Mouse (Mus musculus) heart, embryonic 15.5 days (tissue): ENCODE measurements at regions not wholly inside any gene's neighbourhood (a gene's known extent, or its start where the extent isn't known, plus 50 kb on each side); places are given as distances from the start of the nearest gene placed in this dataset.

Experiments
- ATAC-seq: fragments of 200-750 bp; cut with Nextera tagmentation; replicated peaks from 2 replicates; pipeline ENCODE4 v1.8.0; 2017; ENCODE audit warnings: low read depth, moderate TSS enrichment; ENCODE audit not compliant: insufficient number of reproducible peaks, insufficient read depth, low FRiP score
- H3K27ac ChIP-seq: fragments of 300-500 bp; sonication (generic); 2 replicates; pipeline ENCODE4 v1.5.1; 2015; ENCODE audit warnings: mild to moderate bottlenecking, inconsistent platforms
- H3K27me3 ChIP-seq: fragments of 300-500 bp; sonication (generic); 2 replicates; pipeline ENCODE4 v1.6.1; 2015; ENCODE audit warnings: inconsistent platforms
- H3K36me3 ChIP-seq: fragments of 300-500 bp; sonication (generic); 2 replicates; pipeline ENCODE4 v1.6.1; 2015; ENCODE audit warnings: mild to moderate bottlenecking, inconsistent platforms
- H3K4me1 ChIP-seq: fragments of 300-500 bp; sonication (generic); replicated peaks from 2 replicates; pipeline ENCODE4 v1.6.1; 2015; ENCODE audit warnings: inconsistent platforms
- H3K4me2 ChIP-seq: fragments of 300-500 bp; sonication (generic); 2 replicates; pipeline ENCODE4 v1.6.1; 2015; ENCODE audit warnings: inconsistent platforms, mild to moderate bottlenecking, moderate library complexity
- H3K4me3 ChIP-seq: fragments of 300-500 bp; sonication (generic); 2 replicates; pipeline ENCODE4 v1.5.1; 2015; ENCODE audit warnings: mild to moderate bottlenecking, inconsistent platforms
- H3K9ac ChIP-seq: fragments of 300-500 bp; sonication (generic); 2 replicates; pipeline ENCODE4 v1.6.1; 2015; ENCODE audit warnings: mild to moderate bottlenecking, inconsistent platforms
- H3K9me3 ChIP-seq: fragments of 300-500 bp; sonication (generic); replicated peaks from 2 replicates; pipeline ENCODE4 v1.6.1; 2016; ENCODE audit warnings: inconsistent platforms
- WGBS: fragments of 180-500 bp; shearing (Covaris S2); methylation state at CpG from one replicate; pipeline ENCODE4 v1.1.7; 2015; ENCODE audit warnings: mixed read lengths; 5-methylcytosine and 5-hydroxymethylcytosine counted together

- 56% methylated on average over 4 of the region's 4 CpGs for WGBS
- no peaks in the 10 kb centered on the region for H3K27me3 ChIP-seq
- 0 out of 2 replicates have a peak, but pooled peaks cover 3% of the 10 kb centered on the region for H3K4me1 ChIP-seq
- H3K9me3 ChIP-seq = no peaks in the 10 kb centered on the region
- no peak overlapping the region for H3K9ac ChIP-seq
- no peak overlapping the region for H3K4me2 ChIP-seq
- no peak overlapping the region for H3K27ac ChIP-seq
- no peak for ATAC-seq
- no peak overlapping the region for H3K4me3 ChIP-seq
- H3K36me3 ChIP-seq = no peaks in the 10 kb centered on the region
Measured at GRCm38 (mm10) chr7:95914406-95915080, 256.5 kb upstream of the Tenm4 start.

DNA sequence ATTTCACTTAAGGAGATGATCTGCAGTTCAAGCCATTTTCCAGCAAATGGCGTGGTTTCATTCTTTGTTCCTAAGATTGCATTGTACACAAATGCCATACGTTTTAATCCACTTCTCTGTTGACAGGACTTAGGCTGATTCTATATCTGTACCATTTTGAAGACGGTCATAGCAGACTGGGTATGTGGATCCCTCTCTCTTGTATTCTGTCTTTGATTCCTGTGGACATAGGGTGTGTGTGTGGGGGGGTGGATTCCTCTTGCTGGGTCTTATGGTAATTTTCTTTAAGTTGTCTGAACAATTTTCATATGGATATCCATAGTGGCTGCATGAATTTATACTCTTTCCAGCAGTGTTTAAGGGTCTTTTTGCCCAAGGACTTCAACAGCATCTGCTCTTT, 251.1 kb upstream of the Tenm4 start:
- no peak overlapping the region for H3K9ac ChIP-seq
- H3K4me2 ChIP-seq = no peak overlapping the region
- no peaks in the 10 kb centered on the region for H3K4me1 ChIP-seq
- ATAC-seq = no peak
- H3K27ac ChIP-seq = no peak overlapping the region
- WGBS = 62% methylated on average over 3 of the region's 3 CpGs
- no peaks in the 10 kb centered on the region for H3K27me3 ChIP-seq
- no peak overlapping the region for H3K4me3 ChIP-seq
- H3K36me3 ChIP-seq = no peaks in the 10 kb centered on the region
- H3K9me3 ChIP-seq = no peaks in the 10 kb centered on the region

DNA sequence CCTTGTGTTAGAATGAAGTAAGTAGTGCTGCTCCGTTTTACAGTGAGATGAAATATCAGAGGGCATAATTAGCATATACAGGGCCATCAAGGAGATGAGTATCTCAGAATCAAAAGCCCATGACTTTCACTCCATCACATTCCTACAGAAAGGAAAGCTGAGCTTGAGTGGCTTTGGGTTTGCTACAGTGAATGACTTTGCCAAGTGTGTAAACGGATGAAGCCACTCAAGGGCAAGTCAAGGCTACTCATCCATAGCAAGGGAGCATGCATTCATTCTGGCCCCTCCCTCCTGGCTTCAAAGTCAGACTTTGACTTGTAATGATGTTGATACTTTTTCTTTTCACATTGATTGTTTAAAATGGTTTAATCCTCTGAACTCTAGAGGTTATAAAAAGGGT, 246.2 kb upstream of the Tenm4 start:
- no peak for ATAC-seq
- no peak overlapping the region for H3K27ac ChIP-seq
- H3K4me3 ChIP-seq = no peak overlapping the region
- WGBS = 67% methylated on average over 2 of the region's 2 CpGs
- H3K9ac ChIP-seq = no peak overlapping the region
- H3K9me3 ChIP-seq = no peaks in the 10 kb centered on the region
- no peaks in the 10 kb centered on the region for H3K27me3 ChIP-seq
- no peaks in the 10 kb centered on the region for H3K36me3 ChIP-seq
- no peak overlapping the region for H3K4me2 ChIP-seq
- no peaks in the 10 kb centered on the region for H3K4me1 ChIP-seq

GRCm38 (mm10) chr7:95926119-95927039, 244.7 kb upstream of the Tenm4 start:
- no peaks in the 10 kb centered on the region for H3K36me3 ChIP-seq
- no peaks in the 10 kb centered on the region for H3K27me3 ChIP-seq
- H3K4me3 ChIP-seq = no peak overlapping the region
- H3K4me1 ChIP-seq = no peaks in the 10 kb centered on the region
- H3K27ac ChIP-seq = no peak overlapping the region
- ATAC-seq = no peak
- H3K9ac ChIP-seq = no peak overlapping the region
- no peak overlapping the region for H3K4me2 ChIP-seq
- WGBS = 59% methylated on average over 6 of the region's 6 CpGs
- no peaks in the 10 kb centered on the region for H3K9me3 ChIP-seq

DNA sequence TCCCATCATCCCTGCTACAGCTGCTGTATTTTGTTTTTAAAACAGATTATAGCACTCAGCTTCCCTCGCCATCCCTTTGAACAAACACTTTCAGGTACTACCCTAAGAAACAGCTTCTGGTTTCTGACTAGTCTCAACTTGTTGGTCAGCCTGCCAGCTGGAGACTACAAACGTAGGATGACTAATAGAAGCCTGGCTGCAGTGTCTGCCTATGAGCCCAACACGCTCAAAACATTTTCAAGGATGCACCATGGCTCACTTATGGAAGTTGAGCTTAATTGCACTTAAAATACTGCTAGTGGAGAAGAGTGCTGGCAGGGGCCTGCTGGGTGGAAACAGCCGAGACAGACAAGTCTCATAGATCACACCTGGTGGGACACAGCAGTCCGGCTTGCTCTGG, 234.4 kb upstream of the Tenm4 start:
- no peak overlapping the region for H3K9ac ChIP-seq
- 71% methylated on average over 5 of the region's 5 CpGs for WGBS
- H3K27me3 ChIP-seq = no peaks in the 10 kb centered on the region
- H3K9me3 ChIP-seq = no peaks in the 10 kb centered on the region
- H3K4me1 ChIP-seq = no peaks in the 10 kb centered on the region
- H3K36me3 ChIP-seq = no peaks in the 10 kb centered on the region
- no peak overlapping the region for H3K4me2 ChIP-seq
- H3K4me3 ChIP-seq = no peak overlapping the region
- ATAC-seq = no peak
- no peak overlapping the region for H3K27ac ChIP-seq

GRCm38 (mm10) chr7:95943420-95943819, 227.6 kb upstream of the Tenm4 start:
- Histone ChIP-seq H3K4me1 (no peaks in the 10 kb centered on the region), H3K36me3 (no peaks in the 10 kb centered on the region), H3K9ac (no peak overlapping the region), H3K9me3 (no peaks in the 10 kb centered on the region), H3K4me3 (no peak overlapping the region), H3K27ac (no peak overlapping the region), H3K4me2 (no peak overlapping the region), H3K27me3 (no peaks in the 10 kb centered on the region)
- no peak for ATAC-seq
- WGBS = 83% methylated on average over 6 of the region's 6 CpGs

- H3K27me3 ChIP-seq = no peaks in the 10 kb centered on the region
- no peak overlapping the region for H3K9ac ChIP-seq
- WGBS = 73% methylated on average over 2 of the region's 2 CpGs
- no peak overlapping the region for H3K27ac ChIP-seq
- no peaks in the 10 kb centered on the region for H3K4me1 ChIP-seq
- no peak overlapping the region for H3K4me3 ChIP-seq
- H3K36me3 ChIP-seq = no peaks in the 10 kb centered on the region
- no peak for ATAC-seq
- H3K4me2 ChIP-seq = no peak overlapping the region
- no peaks in the 10 kb centered on the region for H3K9me3 ChIP-seq
Measured at GRCm38 (mm10) chr7:95952395-95952794, 218.7 kb upstream of the Tenm4 start.

GRCm38 (mm10) chr7:95954511-95954910, 216.5 kb upstream of the Tenm4 start:
- Histone ChIP-seq H3K9me3 (no peaks in the 10 kb centered on the region), H3K4me3 (no peak overlapping the region), H3K4me2 (no peak overlapping the region), H3K27me3 (no peaks in the 10 kb centered on the region), H3K9ac (no peak overlapping the region), H3K4me1 (no peaks in the 10 kb centered on the region), H3K27ac (no peak overlapping the region), H3K36me3 (no peaks in the 10 kb centered on the region)
- no peak for ATAC-seq
- WGBS = 77% methylated on average over 2 of the region's 2 CpGs

DNA sequence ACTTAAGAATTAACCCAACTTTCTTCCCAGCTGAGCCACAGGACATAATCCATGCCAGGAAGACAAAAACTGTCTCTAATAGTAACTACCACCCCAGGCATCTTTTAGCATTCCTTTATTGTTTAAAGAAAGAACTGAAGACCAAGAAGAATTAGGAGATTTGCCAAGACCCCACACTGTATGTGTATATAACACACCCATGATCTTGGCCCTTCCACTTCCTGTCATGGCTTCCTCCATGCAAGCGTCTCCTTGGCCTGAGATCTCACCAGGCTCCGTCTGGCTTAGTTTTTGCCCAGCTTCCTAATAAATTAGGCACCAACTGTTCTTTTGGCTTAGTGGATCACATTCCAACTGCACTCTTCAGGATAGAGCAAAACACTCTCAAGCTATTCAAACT, 215.9 kb upstream of the Tenm4 start:
- no peak overlapping the region for H3K4me3 ChIP-seq
- no peaks in the 10 kb centered on the region for H3K27me3 ChIP-seq
- 67% methylated on average over 2 of the region's 2 CpGs for WGBS
- no peak overlapping the region for H3K4me2 ChIP-seq
- H3K4me1 ChIP-seq = no peaks in the 10 kb centered on the region
- no peak overlapping the region for H3K27ac ChIP-seq
- ATAC-seq = no peak
- H3K36me3 ChIP-seq = no peaks in the 10 kb centered on the region
- H3K9ac ChIP-seq = no peak overlapping the region
- no peaks in the 10 kb centered on the region for H3K9me3 ChIP-seq

DNA sequence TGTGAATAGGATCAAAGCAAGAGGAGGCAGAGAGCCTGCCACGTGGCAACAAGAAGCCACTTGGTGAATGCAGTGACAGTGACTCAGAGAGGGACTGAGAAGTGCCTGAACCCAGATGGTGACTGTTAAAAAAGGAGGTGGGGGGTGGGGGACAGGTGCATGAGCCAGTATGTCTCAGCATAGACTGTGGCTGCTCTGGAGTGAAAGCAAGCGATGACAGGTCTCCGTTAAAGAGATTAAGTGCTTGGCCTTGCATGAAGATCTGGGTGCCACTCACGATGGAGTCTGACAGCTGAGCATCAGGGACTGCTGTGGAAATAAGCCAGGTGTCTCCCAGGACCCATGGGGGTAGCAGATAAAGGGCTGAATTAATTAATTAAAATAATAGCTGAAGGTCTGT, 212.0 kb upstream of the Tenm4 start:
- no peaks in the 10 kb centered on the region for H3K27me3 ChIP-seq
- ATAC-seq = no peak
- no peak overlapping the region for H3K9ac ChIP-seq
- H3K4me1 ChIP-seq = no peaks in the 10 kb centered on the region
- H3K27ac ChIP-seq = no peak overlapping the region
- WGBS = 36% methylated on average over 4 of the region's 4 CpGs
- no peaks in the 10 kb centered on the region for H3K36me3 ChIP-seq
- H3K4me2 ChIP-seq = no peak overlapping the region
- no peaks in the 10 kb centered on the region for H3K9me3 ChIP-seq
- H3K4me3 ChIP-seq = no peak overlapping the region

GRCm38 (mm10) chr7:95971863-95972262, 199.2 kb upstream of the Tenm4 start:
- no peak for ATAC-seq
- no peak overlapping the region for H3K4me2 ChIP-seq
- WGBS = 72% methylated on average over 7 of the region's 7 CpGs

DNA sequence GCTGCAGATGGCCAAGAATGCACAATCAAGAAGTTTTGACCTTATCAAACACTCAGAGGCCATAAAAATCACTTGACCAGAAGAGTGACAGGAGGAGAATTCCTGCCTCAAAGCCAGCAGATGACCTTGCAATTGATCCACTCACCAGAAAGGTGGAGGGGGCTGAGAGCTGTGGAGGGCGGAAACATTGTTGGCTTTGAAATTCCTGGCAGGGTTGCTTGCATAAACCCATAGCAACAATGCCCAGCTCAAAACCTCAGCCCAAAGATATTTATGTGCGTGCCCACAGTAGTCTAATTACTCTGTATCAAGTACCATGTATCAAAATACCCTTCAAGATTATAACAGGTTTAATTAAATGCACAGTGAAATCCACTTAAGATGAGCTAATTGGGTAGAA, 197.0 kb upstream of the Tenm4 start:
- no peaks in the 10 kb centered on the region for H3K27me3 ChIP-seq

More at GRCm38 (mm10) chr7:95971863-95972262, 199.2 kb upstream of the Tenm4 start:
- no peak overlapping the region for H3K27ac ChIP-seq
- no peaks in the 10 kb centered on the region for H3K4me1 ChIP-seq
- no peaks in the 10 kb centered on the region for H3K36me3 ChIP-seq
- no peaks in the 10 kb centered on the region for H3K27me3 ChIP-seq
- H3K9me3 ChIP-seq = no peaks in the 10 kb centered on the region
- no peak overlapping the region for H3K9ac ChIP-seq
- no peak overlapping the region for H3K4me3 ChIP-seq

More for the DNA sequence above, 197.0 kb upstream of the Tenm4 start:
- Histone ChIP-seq H3K4me3 (no peak overlapping the region), H3K9me3 (no peaks in the 10 kb centered on the region), H3K27ac (no peak overlapping the region), H3K9ac (no peak overlapping the region), H3K36me3 (no peaks in the 10 kb centered on the region), H3K4me2 (no peak overlapping the region), H3K4me1 (no peaks in the 10 kb centered on the region)
- 70% methylated on average over 2 of the region's 2 CpGs for WGBS
- ATAC-seq = no peak
